Mouse (Mus musculus) liver, embryonic 16.5 days (tissue): ENCODE data around the gene Bcl9l. TPM values are rescaled to one million over a fixed set of nuclear protein-coding genes. Genes with fewer than 3 reads are reported as not detected.

Source experiments
- ATAC-seq: fragments of 200-750 bp; cut with Nextera tagmentation; 2 replicates; pipeline ENCODE4 v1.8.0; 2017; ENCODE audit warnings: low read depth, mild to moderate bottlenecking, moderate number of reproducible peaks, moderate library complexity
- H3K27ac ChIP-seq: fragments of 300-500 bp; sonication (generic); 2 replicates; pipeline ENCODE4 v1.5.1; 2014; ENCODE audit warnings: mild to moderate bottlenecking, low read length
- H3K27me3 ChIP-seq: fragments of 300-500 bp; sonication (generic); 2 replicates; pipeline ENCODE4 v1.6.1; 2014; ENCODE audit warnings: low read depth, low read length, mixed read lengths; ENCODE audit not compliant: control insufficient read depth, insufficient read depth
- H3K36me3 ChIP-seq: fragments of 300-500 bp; sonication (generic); 2 replicates; pipeline ENCODE4 v1.6.1; 2014; ENCODE audit warnings: mild to moderate bottlenecking; ENCODE audit not compliant: control insufficient read depth, insufficient read depth
- H3K4me1 ChIP-seq: fragments of 300-500 bp; sonication (generic); 2 replicates; pipeline ENCODE4 v1.6.1; 2014; ENCODE audit warnings: low read depth, low read length, mixed read lengths; ENCODE audit not compliant: control insufficient read depth
- H3K4me2 ChIP-seq: fragments of 300-500 bp; sonication (generic); 2 replicates; pipeline ENCODE4 v1.6.1; 2014; ENCODE audit warnings: low read depth, low read length, mixed read lengths
- H3K4me3 ChIP-seq: fragments of 300-500 bp; sonication (generic); 2 replicates; pipeline ENCODE4 v1.5.1; 2014; ENCODE audit warnings: low read depth, mild to moderate bottlenecking, low read length
- H3K9ac ChIP-seq: fragments of 300-500 bp; sonication (generic); 2 replicates; pipeline ENCODE4 v1.6.1; 2014; ENCODE audit warnings: low read depth, low read length
- H3K9me3 ChIP-seq: fragments of 300-500 bp; sonication (generic); replicated peaks from 2 replicates; pipeline ENCODE4 v1.6.1; 2016; ENCODE audit warnings: low read length; ENCODE audit not compliant: control insufficient read depth
- WGBS: fragments of 180-500 bp; shearing (Covaris S2); extraction: QIAGEN DNeasy Blood & Tissue Kit; methylation state at CpG from one replicate; pipeline ENCODE4 v1.1.7; 2014; ENCODE audit not compliant: insufficient replicate concordance; 5-methylcytosine and 5-hydroxymethylcytosine counted together
- polyA plus RNA-seq: library from polyadenylated mRNA; unstranded; fragments of >200 nt; fragmentation: Nextera tagmentation; extraction: Ambion mirVana; gene quantifications from 2 replicates; pipeline ENCODE4 v1.2.1, GENCODE M21; 2015

The Bcl9l gene
- polyA plus RNA-seq, 1 experiment from 2014 or later: 2.2 TPM

- Histone ChIP-seq H3K4me1 (no peaks in the 10 kb centered on the region), H3K36me3 (no peaks in the 10 kb centered on the region), H3K27ac (no peak overlapping the region), H3K9me3 (no peaks in the 10 kb centered on the region), H3K4me2 (no peak overlapping the region), H3K4me3 (no peak overlapping the region), H3K27me3 (no peaks in the 10 kb centered on the region), H3K9ac (no peak overlapping the region)
- WGBS: 57% methylated on average over 3 of the region's 3 CpGs
- ATAC-seq: no peak
Measured at GRCm38 (mm10) chr9:44525001-44525400, 42.4 kb downstream of the Bcl9l start.

- WGBS: 85% methylated on average over 8 of the region's 8 CpGs
- no peaks in the 10 kb centered on the region for H3K36me3 ChIP-seq
- ATAC-seq: no peak
- no peaks in the 10 kb centered on the region for H3K27me3 ChIP-seq
- no peak overlapping the region for H3K27ac ChIP-seq
- H3K4me2 ChIP-seq: no peak overlapping the region
- H3K4me3 ChIP-seq: no peak overlapping the region
- H3K4me1 ChIP-seq: no peaks in the 10 kb centered on the region
- no peaks in the 10 kb centered on the region for H3K9me3 ChIP-seq
- H3K9ac ChIP-seq: no peak overlapping the region
Measured at GRCm38 (mm10) chr9:44525589-44525988, 43.0 kb downstream of the Bcl9l start.

GRCm38 (mm10) chr9:44526337-44527112 lies 43.9 kb downstream of the Bcl9l start:
- H3K4me3 ChIP-seq: no peak overlapping the region
- peaks cover 2% of the 10 kb centered on the region for H3K9me3 ChIP-seq
- H3K4me1 ChIP-seq: no peaks in the 10 kb centered on the region
- no peak overlapping the region for H3K27ac ChIP-seq
- H3K4me2 ChIP-seq: no peak overlapping the region
- no peak for ATAC-seq
- 53% methylated on average over 9 of the region's 9 CpGs for WGBS
- H3K9ac ChIP-seq: no peak overlapping the region
- no peaks in the 10 kb centered on the region for H3K36me3 ChIP-seq
- H3K27me3 ChIP-seq: no peaks in the 10 kb centered on the region

GRCm38 (mm10) chr9:44528340-44528739 lies 45.7 kb downstream of the Bcl9l start:
- H3K27me3 ChIP-seq: no peaks in the 10 kb centered on the region
- H3K4me2 ChIP-seq: no peak overlapping the region
- no peak overlapping the region for H3K27ac ChIP-seq
- no peak overlapping the region for H3K4me3 ChIP-seq
- H3K4me1 ChIP-seq: no peaks in the 10 kb centered on the region
- H3K9me3 ChIP-seq: peaks cover 2% of the 10 kb centered on the region
- 20% methylated on average over 8 of the region's 8 CpGs for WGBS
- ATAC-seq: no peak
- H3K9ac ChIP-seq: no peak overlapping the region
- no peaks in the 10 kb centered on the region for H3K36me3 ChIP-seq

GRCm38 (mm10) chr9:44532991-44533580 lies 50.5 kb downstream of the Bcl9l start:
- H3K4me3 ChIP-seq: no peak overlapping the region
- peaks cover 3% of the 10 kb centered on the region; the same call in 1 of the 2 replicates for H3K27me3 ChIP-seq
- no peak overlapping the region for H3K4me2 ChIP-seq
- no peak overlapping the region for H3K9ac ChIP-seq
- no peaks in the 10 kb centered on the region; the same call in 1 of the 2 replicates for H3K4me1 ChIP-seq
- H3K36me3 ChIP-seq: no peaks in the 10 kb centered on the region
- 68% methylated on average over 6 of the region's 6 CpGs for WGBS
- H3K27ac ChIP-seq: no peak overlapping the region
- H3K9me3 ChIP-seq: peaks cover 2% of the 10 kb centered on the region
- ATAC-seq: no peak

- no peaks in the 10 kb centered on the region; the same call in 1 of the 2 replicates for H3K4me1 ChIP-seq
- peaks cover 3% of the 10 kb centered on the region; the same call in 1 of the 2 replicates for H3K27me3 ChIP-seq
- 10% methylated on average over 19 of the region's 19 CpGs for WGBS
- no peaks in the 10 kb centered on the region for H3K36me3 ChIP-seq
- peak overlapping the region; percentile 21; the same call in 1 of the 2 replicates for H3K27ac ChIP-seq
- H3K9ac ChIP-seq: no peak overlapping the region
- no peaks in the 10 kb centered on the region for H3K9me3 ChIP-seq
- no peak overlapping the region for H3K4me3 ChIP-seq
- peak overlapping the region; percentile 27; the same call in 1 of the 2 replicates for H3K4me2 ChIP-seq
- peak; percentile 54 for ATAC-seq
Measured at GRCm38 (mm10) chr9:44537625-44538301, 55.1 kb downstream of the Bcl9l start.

GRCm38 (mm10) chr9:44539816-44540421 lies 57.3 kb downstream of the Bcl9l start:
- H3K27me3 ChIP-seq: peaks cover 3% of the 10 kb centered on the region; the same call in 1 of the 2 replicates
- no peak for ATAC-seq
- H3K4me3 ChIP-seq: no peak overlapping the region
- H3K27ac ChIP-seq: no peak overlapping the region
- no peak overlapping the region for H3K9ac ChIP-seq
- no peaks in the 10 kb centered on the region for H3K36me3 ChIP-seq
- H3K4me2 ChIP-seq: no peak overlapping the region
- no peaks in the 10 kb centered on the region; the same call in 1 of the 2 replicates for H3K4me1 ChIP-seq
- no peaks in the 10 kb centered on the region for H3K9me3 ChIP-seq
- 60% methylated on average over 2 of the region's 2 CpGs for WGBS

GRCm38 (mm10) chr9:44540676-44541075 lies 58.1 kb downstream of the Bcl9l start:
- H3K9me3 ChIP-seq: no peaks in the 10 kb centered on the region
- H3K27me3 ChIP-seq: peaks cover 3% of the 10 kb centered on the region; the same call in 1 of the 2 replicates
- H3K9ac ChIP-seq: no peak overlapping the region
- no peaks in the 10 kb centered on the region for H3K36me3 ChIP-seq
- H3K4me3 ChIP-seq: no peak overlapping the region
- H3K4me2 ChIP-seq: no peak overlapping the region
- WGBS: 33% methylated on average over 3 of the region's 3 CpGs
- no peaks in the 10 kb centered on the region; the same call in 1 of the 2 replicates for H3K4me1 ChIP-seq
- no peak overlapping the region for H3K27ac ChIP-seq
- ATAC-seq: no peak
